Mouse (Mus musculus): ENCODE results near the gene Negr1.

Gene Negr1

GRCm38 (mm10) chr3:156796061-156796691 is 234.6 kb downstream of the Negr1 start:
- DNase-seq, result no peak

- DNase-seq, result no peak
Observed at GRCm38 (mm10) chr3:156799228-156799627, 237.6 kb downstream of the Negr1 start.

GRCm38 (mm10) chr3:156809836-156810235 is 248.2 kb downstream of the Negr1 start:
- DNase-seq, result no peak

GRCm38 (mm10) chr3:156816938-156817337 is 255.3 kb downstream of the Negr1 start:
- DNase-seq, result no peak

GRCm38 (mm10) chr3:156817452-156817851 is 255.9 kb downstream of the Negr1 start:
- DNase-seq, result no peak

GRCm38 (mm10) chr3:156823039-156823438 is 261.4 kb downstream of the Negr1 start:
- no peak for DNase-seq

GRCm38 (mm10) chr3:156833920-156834319 is 272.3 kb downstream of the Negr1 start:
- no peak for DNase-seq

- DNase-seq, result no peak
Observed at GRCm38 (mm10) chr3:156838550-156838949, 277.0 kb downstream of the Negr1 start.

- peak; percentile 51 for DNase-seq
Observed at GRCm38 (mm10) chr3:156848385-156848784, 286.8 kb downstream of the Negr1 start.

- peak; percentile 89 for DNase-seq
Observed at GRCm38 (mm10) chr3:156851921-156852320, 290.3 kb downstream of the Negr1 start.

GRCm38 (mm10) chr3:156870239-156870921 is 308.8 kb downstream of the Negr1 start:
- DNase-seq, result no peak

- no peak for DNase-seq
Observed at GRCm38 (mm10) chr3:156870922-156871257, 309.3 kb downstream of the Negr1 start.

- no peak for DNase-seq
Observed at GRCm38 (mm10) chr3:156871641-156872196, 310.1 kb downstream of the Negr1 start.

- peak; percentile 57 for DNase-seq
Observed at GRCm38 (mm10) chr3:156876551-156876950, 315.0 kb downstream of the Negr1 start.

GRCm38 (mm10) chr3:156882129-156882528 is 320.5 kb downstream of the Negr1 start:
- no peak for DNase-seq

GRCm38 (mm10) chr3:156883873-156884272 is 322.3 kb downstream of the Negr1 start:
- DNase-seq, result peak; percentile 43

- DNase-seq, result no peak
Observed at GRCm38 (mm10) chr3:156885689-156886088, 324.1 kb downstream of the Negr1 start.

GRCm38 (mm10) chr3:156886915-156887314 is 325.3 kb downstream of the Negr1 start:
- DNase-seq, result no peak

- no peak for DNase-seq
Observed at GRCm38 (mm10) chr3:156890986-156891385, 329.4 kb downstream of the Negr1 start.

GRCm38 (mm10) chr3:156895322-156895721 is 333.7 kb downstream of the Negr1 start:
- peak; percentile 92 for DNase-seq

- DNase-seq, result no peak
Observed at GRCm38 (mm10) chr3:156896106-156896505, 334.5 kb downstream of the Negr1 start.

- no peak for DNase-seq
Observed at GRCm38 (mm10) chr3:156896552-156896951, 335.0 kb downstream of the Negr1 start.

GRCm38 (mm10) chr3:156901140-156901539 is 339.5 kb downstream of the Negr1 start:
- DNase-seq, result no peak

- DNase-seq, result no peak
Observed at GRCm38 (mm10) chr3:156903925-156904576, 342.5 kb downstream of the Negr1 start.

Data from cerebellum, adult 9-10 months (tissue).